Mouse (Mus musculus) stomach, postnatal 0 days (tissue): ENCODE measurements at regions not wholly inside any gene's neighbourhood (a gene's known extent, or its start where the extent isn't known, plus 50 kb on each side); places are given as distances from the start of the nearest gene placed in this dataset.

Experiments used
- CTCF ChIP-seq: IDR thresholded peaks from 2 replicates; pipeline ENCODE4 v1.5.1; 2016; ENCODE audit warnings: antibody characterized with exemption, low read depth, mild to moderate bottlenecking, moderate library complexity
- EP300 ChIP-seq: optimal IDR thresholded peaks from 2 replicates; pipeline ENCODE3; 2016; ENCODE audit warnings: antibody characterized with exemption

- no peak for TF ChIP-seq CTCF
- TF ChIP-seq EP300, result no peak
Observed at GRCm38 (mm10) chr12:39938211-39938610, 99.6 kb downstream of the Arl4a start.
